Mouse (Mus musculus): ENCODE results near the gene Ctsd.

DNA sequence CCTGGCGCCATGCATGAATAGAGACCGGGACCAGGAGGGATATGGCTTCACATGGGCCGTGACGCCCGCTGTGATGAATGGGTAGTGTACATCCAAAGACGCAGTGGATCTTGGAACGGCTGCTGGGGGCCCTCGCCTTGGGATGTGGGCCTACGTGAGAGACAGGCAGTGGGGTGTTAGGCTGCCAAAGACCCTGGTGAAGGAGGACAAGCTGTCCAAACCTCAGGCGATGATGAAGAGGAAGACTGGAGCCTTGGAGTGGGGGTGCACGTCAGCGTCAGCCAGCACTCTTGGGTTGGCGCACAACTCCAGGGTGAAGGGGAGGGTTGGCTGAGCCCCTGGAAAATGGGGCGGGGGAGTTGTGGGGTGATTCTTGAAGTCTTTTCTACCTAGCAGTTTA lies 43.3 kb upstream of the Ctsd start:
- TF ChIP-seq CTCF (IDR thresholded peaks at IDR 0.05; ENCODE audit: extremely low read depth, insufficient read length, insufficient replicate concordance, low read depth, low read length): no peak
- TF ChIP-seq POLR2A (IDR thresholded peaks at IDR 0.05; ENCODE audit: low read depth, low read length): no peak

All from small intestine, adult 2 months (tissue).